Mouse (Mus musculus) cerebellum, adult 2 months (tissue): ENCODE data around the gene 4930470P17Rik.

Experiments used
- CTCF ChIP-seq: fragments of 200-500 bp; IDR thresholded peaks from 2 replicates; pipeline ENCODE4 v1.5.1; 2011; ENCODE audit warnings: low read depth, mild to moderate bottlenecking, control low read depth, low read length, moderate library complexity, borderline replicate concordance; ENCODE audit not compliant: insufficient read depth
- POLR2A ChIP-seq: fragments of 200-500 bp; IDR thresholded peaks from 2 replicates; pipeline ENCODE4 v1.6.1; 2011; ENCODE audit warnings: low read length, control low read depth, borderline replicate concordance; ENCODE audit not compliant: insufficient read depth

DNA sequence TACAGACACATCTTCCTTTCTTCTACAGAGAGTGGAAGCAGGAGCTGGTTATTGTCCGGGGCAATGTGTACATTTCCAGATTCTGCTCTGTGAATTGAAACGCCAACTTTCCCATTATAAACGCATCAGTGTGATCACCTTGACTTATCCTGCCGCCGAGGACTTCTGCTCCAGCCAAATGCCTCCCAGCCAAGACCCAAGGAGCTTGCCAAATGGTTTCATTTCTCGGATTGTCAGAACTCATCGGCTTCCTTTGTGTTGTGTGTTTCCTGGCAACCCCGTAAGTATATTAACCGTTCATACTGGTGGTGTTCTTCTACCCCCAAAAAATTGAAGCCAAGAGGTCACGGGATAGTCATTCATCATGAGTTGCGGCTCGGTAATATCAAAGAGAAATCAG, 25.7 kb downstream of the 4930470P17Rik start:
- TF ChIP-seq CTCF = no peak
- TF ChIP-seq POLR2A = no peak
